31 mouse cellular contexts compared by ENCODE assay signal in the genomic region with DNA sequence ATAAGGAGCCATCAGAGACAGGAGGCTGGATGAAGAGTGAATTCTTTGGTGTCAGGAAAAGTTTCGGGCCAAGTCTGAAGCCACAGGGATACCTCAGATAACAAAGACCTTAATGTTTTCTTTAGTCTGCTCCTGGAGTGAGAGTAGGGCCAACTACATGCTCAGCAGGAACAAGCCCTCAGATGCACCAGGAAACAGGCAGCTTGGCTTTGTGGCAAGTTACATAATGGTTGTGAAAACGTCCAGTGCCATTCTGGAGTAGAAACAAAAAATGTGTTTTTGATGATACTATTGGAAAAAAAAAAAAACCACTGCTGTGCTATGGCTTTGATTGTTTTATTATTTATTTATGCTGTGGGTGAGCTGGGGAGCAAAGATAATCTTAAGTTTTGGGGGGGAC.
DNase-seq lines count a peak whose midpoint lies in the region; ATAC-seq and TF ChIP-seq lines count a peak whose summit lies in the region.
"Had no signal": no experiment of that assay in that cellular context is flagged by ENCODE, and none has a peak within 500 bp of the region (broad histone marks: within the 10 kb centered on the region; RNA-seq: fewer than 3 reads in every experiment).

No protein-coding gene starts in this region.

- no peak overlapping the region for H3K9ac ChIP-seq in midbrain, embryonic 15.5 days
- no peak overlapping the region for H3K9ac ChIP-seq in forebrain, embryonic 11.5 days (ENCODE audit: low read length)
- H3K9ac ChIP-seq: forebrain, embryonic 15.5 days; hindbrain, embryonic 12.5 days; limb, embryonic 15.5 days; liver, embryonic 13.5 days; neural tube, embryonic 12.5 days had no signal

- WGBS in midbrain, embryonic 15.5 days = 17% methylated on average over 2 of the region's 2 CpGs
- WGBS in forebrain, embryonic 11.5 days = 33% methylated on average over 2 of the region's 2 CpGs

- no peaks in the 10 kb centered on the region for H3K4me1 ChIP-seq in midbrain, embryonic 15.5 days
- H3K4me1 ChIP-seq in forebrain, embryonic 11.5 days (replicated peaks; ENCODE audit: control insufficient read depth, insufficient read depth, low read length) = no peaks in the 10 kb centered on the region
- H3K4me1 ChIP-seq: forebrain, embryonic 15.5 days; hindbrain, embryonic 12.5 days; limb, embryonic 10.5 days; limb, embryonic 15.5 days; liver, embryonic 13.5 days; midbrain, embryonic 10.5 days; neural tube, embryonic 12.5 days had no signal

- ATAC-seq in midbrain, embryonic 15.5 days (replicated peaks) = no peak
- ATAC-seq in forebrain, embryonic 11.5 days (replicated peaks; ENCODE audit: low FRiP score) = no peak
- ATAC-seq: activated CD4-positive, CD25-positive, alpha-beta regulatory T cell, adult 4 months; forebrain, embryonic 15.5 days; intestine, embryonic 16.5 days; lung, postnatal 0 days; midbrain, embryonic 16.5 days had no signal

- H3K27me3 ChIP-seq in midbrain, embryonic 15.5 days (replicated peaks) = no peaks in the 10 kb centered on the region
- no peaks in the 10 kb centered on the region for H3K27me3 ChIP-seq in forebrain, embryonic 11.5 days (ENCODE audit: control insufficient read depth, insufficient read depth, low read length)
- H3K27me3 ChIP-seq: forebrain, embryonic 15.5 days; hindbrain, embryonic 12.5 days; limb, embryonic 15.5 days; liver, embryonic 13.5 days; neural tube, embryonic 12.5 days had no signal

- H3K4me2 ChIP-seq in midbrain, embryonic 15.5 days = no peak overlapping the region
- no peak overlapping the region for H3K4me2 ChIP-seq in forebrain, embryonic 11.5 days (ENCODE audit: low read depth, low read length, severe bottlenecking)
- H3K4me2 ChIP-seq: forebrain, embryonic 15.5 days; heart, embryonic 11.5 days; hindbrain, embryonic 12.5 days; limb, embryonic 15.5 days; liver, embryonic 13.5 days; neural tube, embryonic 12.5 days had no signal

- no peak overlapping the region for H3K27ac ChIP-seq in layer of hippocampus, adult 2 months
- no peak overlapping the region for H3K27ac ChIP-seq in midbrain, embryonic 15.5 days
- H3K27ac ChIP-seq in forebrain, embryonic 11.5 days (ENCODE audit: low read depth, low read length) = no peak overlapping the region
- H3K27ac ChIP-seq: forebrain, embryonic 15.5 days; hindbrain, embryonic 12.5 days; kidney, postnatal 0 days; limb, embryonic 10.5 days; limb, embryonic 15.5 days; liver, embryonic 13.5 days; midbrain, embryonic 10.5 days; neural tube, embryonic 12.5 days had no signal

- H3K4me3 ChIP-seq in layer of hippocampus, adult 2 months = no peak overlapping the region
- H3K4me3 ChIP-seq in midbrain, embryonic 15.5 days = no peak overlapping the region
- no peak overlapping the region for H3K4me3 ChIP-seq in forebrain, embryonic 11.5 days (ENCODE audit: low read depth, low read length)
- H3K4me3 ChIP-seq: forebrain, embryonic 15.5 days; hindbrain, embryonic 12.5 days; limb, embryonic 10.5 days; limb, embryonic 15.5 days; liver, embryonic 13.5 days; midbrain, embryonic 10.5 days; myocyte; neural tube, embryonic 12.5 days had no signal

- H3K36me3 ChIP-seq in midbrain, embryonic 15.5 days (replicated peaks) = no peaks in the 10 kb centered on the region
- H3K36me3 ChIP-seq in forebrain, embryonic 11.5 days (ENCODE audit: control insufficient read depth, insufficient read depth, low read length) = no peaks in the 10 kb centered on the region
- H3K36me3 ChIP-seq: forebrain, embryonic 15.5 days; hindbrain, embryonic 12.5 days; limb, embryonic 10.5 days; limb, embryonic 15.5 days; liver, embryonic 13.5 days; midbrain, embryonic 10.5 days; neural tube, embryonic 12.5 days had no signal

- H3K9me3 ChIP-seq in midbrain, embryonic 15.5 days = no peaks in the 10 kb centered on the region
- no peaks in the 10 kb centered on the region for H3K9me3 ChIP-seq in forebrain, embryonic 11.5 days (ENCODE audit: control insufficient read depth, low read length)
- H3K9me3 ChIP-seq: forebrain, embryonic 15.5 days; hindbrain, embryonic 12.5 days; limb, embryonic 10.5 days; limb, embryonic 15.5 days; liver, embryonic 13.5 days; midbrain, embryonic 10.5 days; neural tube, embryonic 12.5 days had no signal

- peak; percentile 12 for DNase-seq in layer of hippocampus, adult 11-12 months (ENCODE audit: low spot score)
- no peak for DNase-seq in layer of hippocampus, adult 9-10 months (ENCODE audit: low spot score)
- DNase-seq in cerebellum, adult 9-10 months = peak; percentile 14
- DNase-seq in cerebellum, postnatal 36 days = peak; percentile 11 to 20
- DNase-seq in layer of hippocampus, adult 2 months (ENCODE audit: low spot score in 2 of 2) = peak; percentile 6 to 22
- no peak for DNase-seq in thymus, adult 18-20 months
- no peak for DNase-seq in forebrain, embryonic 11.5 days (ENCODE audit: low spot score)
- DNase-seq: adrenal gland, adult 2 months; B cell, adult 2 months; gastrocnemius, postnatal 36 days; heart, adult 18-20 months; heart, postnatal 36 days; kidney, adult 8-10 months; kidney, postnatal 4 days; liver, embryonic 13.5 days; lung, adult 18-20 months; right cerebral cortex, postnatal 4 days had no signal

- no peak for TF ChIP-seq CTCF in layer of hippocampus, adult 2 months (conservative IDR thresholded peaks at IDR 0.05)

Comparison
In these comparisons a context has a peak if more than half of its experiments do, and no peak if none do; other contexts are left out.
1. DNase-seq: peak in layer of hippocampus, adult 11-12 months (single experiment), cerebellum, adult 9-10 months (single experiment), cerebellum, postnatal 36 days (2 of 2) and layer of hippocampus, adult 2 months (2 of 2); none in layer of hippocampus, adult 9-10 months (single experiment), thymus, adult 18-20 months (0 of 2) and forebrain, embryonic 11.5 days (single experiment).